Mouse (Mus musculus): ENCODE data around the gene Clcnkb. TPM values are rescaled to one million over a fixed set of nuclear protein-coding genes. Genes with fewer than 3 reads are reported as not detected.

The Clcnkb gene
- total and polyA plus RNA-seq, 3 experiments: not detected

- no peak for TF ChIP-seq POLR2A (IDR thresholded peaks at IDR 0.05; ENCODE audit: control insufficient read depth in 1 of 2, insufficient read depth in 1 of 2, low read depth in 1 of 2, low read length in 2 of 2, poor library complexity in 1 of 2)
Observed at GRCm38 (mm10) chr4:141387093-141387784, 28.6 kb downstream of the Clcnkb start (continued).

- H3K9me3 ChIP-seq (replicated peaks; ENCODE audit: insufficient read depth, low read length): no peaks in the 10 kb centered on the region
Observed at GRCm38 (mm10) chr4:141386150-141386549, 29.7 kb downstream of the Clcnkb start.

GRCm38 (mm10) chr4:141385275-141385674 lies 30.5 kb downstream of the Clcnkb start:
- H3K4me1 ChIP-seq (ENCODE audit: control insufficient read depth in 1 of 2, insufficient read depth in 2 of 2, low read length in 2 of 2): no peaks in the 10 kb centered on the region
- DNase-seq (ENCODE audit: low read depth, low spot score): peak; percentile 71

More at GRCm38 (mm10) chr4:141386150-141386549, 29.7 kb downstream of the Clcnkb start:
- H3K4me1 ChIP-seq (ENCODE audit: control insufficient read depth in 1 of 2, insufficient read depth in 2 of 2, low read length in 2 of 2): no peaks in the 10 kb centered on the region
- no peak overlapping the region for H3K27ac ChIP-seq (ENCODE audit: control insufficient read depth, low read depth, low read length)
- H3K36me3 ChIP-seq (ENCODE audit: control insufficient read depth in 1 of 2, insufficient read depth in 2 of 2, low read length in 2 of 2): no peaks in the 10 kb centered on the region
- DNase-seq (ENCODE audit: low read depth, low spot score): no peak
- no peaks in the 10 kb centered on the region; a peak in 2 of 4 replicates for H3K27me3 ChIP-seq (ENCODE audit: control insufficient read depth in 1 of 2, insufficient read depth in 2 of 2, low read length in 2 of 2)
- H3K4me3 ChIP-seq (ENCODE audit: control insufficient read depth in 1 of 2, insufficient read depth in 1 of 2, low read depth in 2 of 2, low read length in 2 of 2): no peak overlapping the region
- no peak overlapping the region for H3K9ac ChIP-seq (ENCODE audit: control insufficient read depth, low read depth, low read length, poor library complexity, severe bottlenecking)
- TF ChIP-seq EP300 (IDR thresholded peaks at IDR 0.05; ENCODE audit: low read depth in 1 of 2, low read length in 2 of 2) (no peak), KAT2A (conservative IDR thresholded peaks at IDR 0.05; ENCODE audit: low read depth, low read length) (no peak), ELF1 (IDR thresholded peaks at IDR 0.05; ENCODE audit: low read depth, low read length) (no peak), CTCF (IDR thresholded peaks at IDR 0.05 in 2 of 3, conservative IDR thresholded peaks at IDR 0.05 in 1 of 3; ENCODE audit: control insufficient read depth in 1 of 3, insufficient read depth in 1 of 3, low read depth in 2 of 3, low read length in 3 of 3, poor library complexity in 1 of 3, severe bottlenecking in 1 of 3) (peak in 1 of 3 experiments; percentile 4; a peak in 1 of 6 replicates), RCOR1 (IDR thresholded peaks at IDR 0.05; ENCODE audit: low read depth, low read length) (no peak)
- H3K79me2 ChIP-seq (ENCODE audit: control insufficient read depth, insufficient read depth, low read length, poor library complexity): no peaks in the 10 kb centered on the region

GRCm38 (mm10) chr4:141382406-141382805 lies 33.4 kb downstream of the Clcnkb start:
- Histone ChIP-seq H3K4me1 (ENCODE audit: control insufficient read depth in 1 of 2, insufficient read depth in 2 of 2, low read length in 2 of 2) (no peaks in the 10 kb centered on the region), H3K36me3 (ENCODE audit: control insufficient read depth in 1 of 2, insufficient read depth in 2 of 2, low read length in 2 of 2) (no peaks in the 10 kb centered on the region), H3K27ac (ENCODE audit: control insufficient read depth, low read depth, low read length) (no peak overlapping the region), H3K27me3 (ENCODE audit: control insufficient read depth in 1 of 2, insufficient read depth in 2 of 2, low read length in 2 of 2) (no peaks in the 10 kb centered on the region; a peak in 2 of 4 replicates), H3K9me3 (replicated peaks; ENCODE audit: insufficient read depth, low read length) (no peaks in the 10 kb centered on the region), H3K79me2 (ENCODE audit: control insufficient read depth, insufficient read depth, low read length, poor library complexity) (no peaks in the 10 kb centered on the region), H3K4me3 (ENCODE audit: control insufficient read depth in 1 of 2, insufficient read depth in 1 of 2, low read depth in 2 of 2, low read length in 2 of 2) (no peak overlapping the region), H3K9ac (ENCODE audit: control insufficient read depth, low read depth, low read length, poor library complexity, severe bottlenecking) (no peak overlapping the region)
- DNase-seq (ENCODE audit: low read depth, low spot score): no peak
- TF ChIP-seq HCFC1 (IDR thresholded peaks at IDR 0.05; ENCODE audit: low read depth, low read length) (no peak), ZC3H11A (IDR thresholded peaks at IDR 0.05; ENCODE audit: low read depth, low read length) (no peak), ZNF384 (IDR thresholded peaks at IDR 0.05; ENCODE audit: low read depth, low read length) (no peak), TAL1 (IDR thresholded peaks at IDR 0.05; ENCODE audit: low read length) (no peak), CTCF (IDR thresholded peaks at IDR 0.05 in 2 of 3, conservative IDR thresholded peaks at IDR 0.05 in 1 of 3; ENCODE audit: control insufficient read depth in 1 of 3, insufficient read depth in 1 of 3, low read depth in 2 of 3, low read length in 3 of 3, poor library complexity in 1 of 3, severe bottlenecking in 1 of 3) (no peak), RAD21 (IDR thresholded peaks at IDR 0.05; ENCODE audit: low read depth, low read length) (no peak), MXI1 (IDR thresholded peaks at IDR 0.05; ENCODE audit: low read depth, low read length) (no peak), RCOR1 (IDR thresholded peaks at IDR 0.05; ENCODE audit: low read depth, low read length) (no peak), JUND (IDR thresholded peaks at IDR 0.05; ENCODE audit: low read depth, low read length) (no peak)

More at GRCm38 (mm10) chr4:141385275-141385674, 30.5 kb downstream of the Clcnkb start:
- H3K36me3 ChIP-seq (ENCODE audit: control insufficient read depth in 1 of 2, insufficient read depth in 2 of 2, low read length in 2 of 2): no peaks in the 10 kb centered on the region
- H3K27me3 ChIP-seq (ENCODE audit: control insufficient read depth in 1 of 2, insufficient read depth in 2 of 2, low read length in 2 of 2): no peaks in the 10 kb centered on the region; a peak in 2 of 4 replicates
- no peaks in the 10 kb centered on the region for H3K79me2 ChIP-seq (ENCODE audit: control insufficient read depth, insufficient read depth, low read length, poor library complexity)
- H3K9me3 ChIP-seq (replicated peaks; ENCODE audit: insufficient read depth, low read length): no peaks in the 10 kb centered on the region
- H3K9ac ChIP-seq (ENCODE audit: control insufficient read depth, low read depth, low read length, poor library complexity, severe bottlenecking): no peak overlapping the region
- H3K4me3 ChIP-seq (ENCODE audit: control insufficient read depth in 1 of 2, insufficient read depth in 1 of 2, low read depth in 2 of 2, low read length in 2 of 2): no peak overlapping the region
- no peak overlapping the region for H3K27ac ChIP-seq (ENCODE audit: control insufficient read depth, low read depth, low read length)
- TF ChIP-seq RCOR1 (IDR thresholded peaks at IDR 0.05; ENCODE audit: low read depth, low read length) (no peak), CTCF (IDR thresholded peaks at IDR 0.05 in 2 of 3, conservative IDR thresholded peaks at IDR 0.05 in 1 of 3; ENCODE audit: control insufficient read depth in 1 of 3, insufficient read depth in 1 of 3, low read depth in 2 of 3, low read length in 3 of 3, poor library complexity in 1 of 3, severe bottlenecking in 1 of 3) (peak; percentile 70 to 87 (median 79)), ZC3H11A (IDR thresholded peaks at IDR 0.05; ENCODE audit: low read depth, low read length) (peak; percentile 33), SMC3 (IDR thresholded peaks at IDR 0.05; ENCODE audit: low read depth, low read length) (peak; percentile 43), RAD21 (IDR thresholded peaks at IDR 0.05; ENCODE audit: low read depth, low read length) (peak; percentile 56)
